Mouse (Mus musculus): ENCODE data around the gene Ugt1a8. TPM values are rescaled to one million over a fixed set of nuclear protein-coding genes. Genes with fewer than 3 reads are reported as not detected.

Gene Ugt1a8
- polyA plus RNA-seq, 1 experiment from 2014 or later: not detected

GRCm38 (mm10) chr1:88245881-88246280 is 158.3 kb downstream of the Ugt1a8 start:
- Histone ChIP-seq H3K4me1 (ENCODE audit: control insufficient read depth, insufficient read depth, low read depth, low read length) (no peaks in the 10 kb centered on the region), H3K9me3 (ENCODE audit: control insufficient read depth, low read length) (peaks cover 90% of the 10 kb centered on the region), H3K27me3 (replicated peaks; ENCODE audit: control insufficient read depth, insufficient read depth, low read length) (no peaks in the 10 kb centered on the region), H3K9ac (ENCODE audit: low read depth, low read length) (no peak overlapping the region), H3K36me3 (ENCODE audit: control insufficient read depth, insufficient read depth, low read length) (no peaks in the 10 kb centered on the region), H3K4me2 (ENCODE audit: low read length) (no peak overlapping the region), H3K4me3 (ENCODE audit: low read length) (no peak overlapping the region), H3K27ac (ENCODE audit: low read depth, low read length) (no peak overlapping the region)
- WGBS: 81% methylated on average over 6 of the region's 6 CpGs
- ATAC-seq: no peak

GRCm38 (mm10) chr1:88246386-88246785 is 158.8 kb downstream of the Ugt1a8 start:
- no peak for ATAC-seq
- WGBS: 41% methylated on average over 6 of the region's 6 CpGs
- H3K4me2 ChIP-seq (ENCODE audit: low read length): no peak overlapping the region
- no peaks in the 10 kb centered on the region for H3K36me3 ChIP-seq (ENCODE audit: control insufficient read depth, insufficient read depth, low read length)
- peaks cover 90% of the 10 kb centered on the region for H3K9me3 ChIP-seq (ENCODE audit: control insufficient read depth, low read length)
- no peak overlapping the region for H3K27ac ChIP-seq (ENCODE audit: low read depth, low read length)
- H3K9ac ChIP-seq (ENCODE audit: low read depth, low read length): no peak overlapping the region
- no peak overlapping the region for H3K4me3 ChIP-seq (ENCODE audit: low read length)
- H3K27me3 ChIP-seq (replicated peaks; ENCODE audit: control insufficient read depth, insufficient read depth, low read length): no peaks in the 10 kb centered on the region
- H3K4me1 ChIP-seq (ENCODE audit: control insufficient read depth, insufficient read depth, low read depth, low read length): no peaks in the 10 kb centered on the region

- H3K36me3 ChIP-seq (ENCODE audit: control insufficient read depth, insufficient read depth, low read length): no peaks in the 10 kb centered on the region
- H3K4me2 ChIP-seq (ENCODE audit: low read length): no peak overlapping the region
- H3K4me1 ChIP-seq (ENCODE audit: control insufficient read depth, insufficient read depth, low read depth, low read length): no peaks in the 10 kb centered on the region
- no peak overlapping the region for H3K9ac ChIP-seq (ENCODE audit: low read depth, low read length)
- H3K4me3 ChIP-seq (ENCODE audit: low read length): no peak overlapping the region
- 51% methylated on average over 2 of the region's 2 CpGs for WGBS
- H3K27me3 ChIP-seq (replicated peaks; ENCODE audit: control insufficient read depth, insufficient read depth, low read length): no peaks in the 10 kb centered on the region
- no peak overlapping the region for H3K27ac ChIP-seq (ENCODE audit: low read depth, low read length)
- H3K9me3 ChIP-seq (ENCODE audit: control insufficient read depth, low read length): peaks cover 89% of the 10 kb centered on the region
- ATAC-seq: no peak
Observed at GRCm38 (mm10) chr1:88247660-88248059, 160.0 kb downstream of the Ugt1a8 start.

- Histone ChIP-seq H3K36me3 (ENCODE audit: control insufficient read depth, insufficient read depth, low read length) (no peaks in the 10 kb centered on the region), H3K27ac (ENCODE audit: low read depth, low read length) (no peak overlapping the region), H3K9me3 (ENCODE audit: control insufficient read depth, low read length) (peaks cover 91% of the 10 kb centered on the region), H3K27me3 (replicated peaks; ENCODE audit: control insufficient read depth, insufficient read depth, low read length) (no peaks in the 10 kb centered on the region), H3K4me3 (ENCODE audit: low read length) (no peak overlapping the region), H3K9ac (ENCODE audit: low read depth, low read length) (no peak overlapping the region), H3K4me1 (ENCODE audit: control insufficient read depth, insufficient read depth, low read depth, low read length) (no peaks in the 10 kb centered on the region), H3K4me2 (ENCODE audit: low read length) (no peak overlapping the region)
- no peak for ATAC-seq
- 73% methylated on average over 4 of the region's 4 CpGs for WGBS
Observed at GRCm38 (mm10) chr1:88248658-88249057, 161.0 kb downstream of the Ugt1a8 start.

- no peaks in the 10 kb centered on the region for H3K4me1 ChIP-seq (ENCODE audit: control insufficient read depth, insufficient read depth, low read depth, low read length)
- H3K36me3 ChIP-seq (ENCODE audit: control insufficient read depth, insufficient read depth, low read length): no peaks in the 10 kb centered on the region
- no peak overlapping the region for H3K4me3 ChIP-seq (ENCODE audit: low read length)
- H3K4me2 ChIP-seq (ENCODE audit: low read length): no peak overlapping the region
- no peak for ATAC-seq
- H3K9ac ChIP-seq (ENCODE audit: low read depth, low read length): no peak overlapping the region
- H3K27me3 ChIP-seq (replicated peaks; ENCODE audit: control insufficient read depth, insufficient read depth, low read length): no peaks in the 10 kb centered on the region
- WGBS: 80% methylated on average over 7 of the region's 7 CpGs
- no peak overlapping the region for H3K27ac ChIP-seq (ENCODE audit: low read depth, low read length)
- peaks cover 88% of the 10 kb centered on the region for H3K9me3 ChIP-seq (ENCODE audit: control insufficient read depth, low read length)
Observed at GRCm38 (mm10) chr1:88249596-88249995, 162.0 kb downstream of the Ugt1a8 start.

GRCm38 (mm10) chr1:88250023-88250422 is 162.4 kb downstream of the Ugt1a8 start:
- no peak overlapping the region for H3K9ac ChIP-seq (ENCODE audit: low read depth, low read length)
- H3K4me3 ChIP-seq (ENCODE audit: low read length): no peak overlapping the region
- H3K9me3 ChIP-seq (ENCODE audit: control insufficient read depth, low read length): peaks cover 88% of the 10 kb centered on the region
- no peak for ATAC-seq
- no peaks in the 10 kb centered on the region for H3K27me3 ChIP-seq (replicated peaks; ENCODE audit: control insufficient read depth, insufficient read depth, low read length)
- 82% methylated on average over 5 of the region's 5 CpGs for WGBS
- no peaks in the 10 kb centered on the region for H3K36me3 ChIP-seq (ENCODE audit: control insufficient read depth, insufficient read depth, low read length)
- H3K4me2 ChIP-seq (ENCODE audit: low read length): no peak overlapping the region
- no peak overlapping the region for H3K27ac ChIP-seq (ENCODE audit: low read depth, low read length)
- no peaks in the 10 kb centered on the region for H3K4me1 ChIP-seq (ENCODE audit: control insufficient read depth, insufficient read depth, low read depth, low read length)

GRCm38 (mm10) chr1:88253106-88253505 is 165.5 kb downstream of the Ugt1a8 start:
- ATAC-seq: no peak
- no peak overlapping the region for H3K4me2 ChIP-seq (ENCODE audit: low read length)
- no peaks in the 10 kb centered on the region for H3K36me3 ChIP-seq (ENCODE audit: control insufficient read depth, insufficient read depth, low read length)
- no peak overlapping the region for H3K4me3 ChIP-seq (ENCODE audit: low read length)
- 77% methylated on average over 8 of the region's 8 CpGs for WGBS
- no peak overlapping the region for H3K9ac ChIP-seq (ENCODE audit: low read depth, low read length)
- no peaks in the 10 kb centered on the region for H3K4me1 ChIP-seq (ENCODE audit: control insufficient read depth, insufficient read depth, low read depth, low read length)
- H3K27me3 ChIP-seq (replicated peaks; ENCODE audit: control insufficient read depth, insufficient read depth, low read length): no peaks in the 10 kb centered on the region
- no peak overlapping the region for H3K27ac ChIP-seq (ENCODE audit: low read depth, low read length)
- H3K9me3 ChIP-seq (ENCODE audit: control insufficient read depth, low read length): peaks cover 78% of the 10 kb centered on the region

GRCm38 (mm10) chr1:88253540-88253939 is 165.9 kb downstream of the Ugt1a8 start:
- Histone ChIP-seq H3K27me3 (replicated peaks; ENCODE audit: control insufficient read depth, insufficient read depth, low read length) (no peaks in the 10 kb centered on the region), H3K36me3 (ENCODE audit: control insufficient read depth, insufficient read depth, low read length) (no peaks in the 10 kb centered on the region), H3K9me3 (ENCODE audit: control insufficient read depth, low read length) (peaks cover 73% of the 10 kb centered on the region), H3K4me2 (ENCODE audit: low read length) (no peak overlapping the region), H3K9ac (ENCODE audit: low read depth, low read length) (no peak overlapping the region), H3K4me3 (ENCODE audit: low read length) (no peak overlapping the region), H3K4me1 (ENCODE audit: control insufficient read depth, insufficient read depth, low read depth, low read length) (no peaks in the 10 kb centered on the region), H3K27ac (ENCODE audit: low read depth, low read length) (no peak overlapping the region)
- 75% methylated on average over 6 of the region's 6 CpGs for WGBS
- ATAC-seq: no peak

GRCm38 (mm10) chr1:88254793-88255465 is 167.3 kb downstream of the Ugt1a8 start:
- Histone ChIP-seq H3K36me3 (ENCODE audit: control insufficient read depth, insufficient read depth, low read length) (no peaks in the 10 kb centered on the region), H3K9ac (ENCODE audit: low read depth, low read length) (no peak overlapping the region), H3K4me1 (ENCODE audit: control insufficient read depth, insufficient read depth, low read depth, low read length) (no peaks in the 10 kb centered on the region), H3K4me3 (ENCODE audit: low read length) (no peak overlapping the region), H3K27ac (ENCODE audit: low read depth, low read length) (no peak overlapping the region), H3K4me2 (ENCODE audit: low read length) (no peak overlapping the region), H3K9me3 (ENCODE audit: control insufficient read depth, low read length) (peaks cover 59% of the 10 kb centered on the region), H3K27me3 (replicated peaks; ENCODE audit: control insufficient read depth, insufficient read depth, low read length) (no peaks in the 10 kb centered on the region)
- WGBS: 86% methylated on average over 12 of the region's 12 CpGs
- no peak for ATAC-seq

Measured in hindbrain, embryonic 16.5 days (tissue).